Mouse (Mus musculus): ENCODE results near the gene Cd276. TPM values are rescaled to one million over a fixed set of nuclear protein-coding genes. Genes with fewer than 3 reads are reported as not detected.

Gene Cd276
- polyA plus RNA-seq (2017; shearing (Covaris generic)): not detected

DNA sequence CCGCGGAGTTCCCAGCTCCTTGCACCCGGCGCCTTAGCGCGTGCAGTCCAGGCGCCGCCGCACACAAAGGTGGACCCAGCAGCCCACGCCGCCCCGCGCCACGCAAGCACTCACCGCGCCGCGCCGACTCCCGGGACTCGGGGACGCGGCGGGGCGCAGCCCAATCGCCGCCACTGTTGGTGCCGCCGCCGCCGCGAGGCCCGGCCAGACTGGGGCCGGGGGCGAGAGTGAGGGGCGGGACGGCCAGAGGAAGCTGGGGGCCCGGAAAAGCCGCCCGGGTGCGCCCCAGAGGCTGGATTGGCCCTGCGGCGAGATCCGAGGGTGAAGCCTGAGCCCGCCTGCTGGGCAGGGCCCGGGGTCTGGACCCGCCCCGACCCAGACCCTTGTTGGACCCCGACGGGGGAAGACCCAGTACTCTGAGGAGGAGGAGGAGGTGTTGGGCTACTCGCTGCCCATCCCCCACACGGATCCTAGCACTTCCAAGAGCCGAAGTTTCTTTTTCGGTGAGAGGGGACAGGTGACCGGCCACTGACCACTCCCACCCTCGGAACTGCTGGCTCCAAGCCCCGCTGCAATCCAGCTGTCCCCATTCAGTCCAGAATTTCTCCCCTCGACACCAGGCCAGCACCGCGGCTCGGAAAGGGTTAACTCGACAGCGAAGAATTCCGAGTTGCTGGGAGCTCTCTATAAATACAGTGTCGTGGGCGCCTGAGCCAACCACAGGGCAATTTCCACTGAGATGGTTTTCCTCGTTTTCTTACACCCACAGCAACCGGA is at the start of gene Cd276:
Gene Cd276, minus strand, starts transcription at position 530 of the 777 bp plus-strand sequence.

DNA sequence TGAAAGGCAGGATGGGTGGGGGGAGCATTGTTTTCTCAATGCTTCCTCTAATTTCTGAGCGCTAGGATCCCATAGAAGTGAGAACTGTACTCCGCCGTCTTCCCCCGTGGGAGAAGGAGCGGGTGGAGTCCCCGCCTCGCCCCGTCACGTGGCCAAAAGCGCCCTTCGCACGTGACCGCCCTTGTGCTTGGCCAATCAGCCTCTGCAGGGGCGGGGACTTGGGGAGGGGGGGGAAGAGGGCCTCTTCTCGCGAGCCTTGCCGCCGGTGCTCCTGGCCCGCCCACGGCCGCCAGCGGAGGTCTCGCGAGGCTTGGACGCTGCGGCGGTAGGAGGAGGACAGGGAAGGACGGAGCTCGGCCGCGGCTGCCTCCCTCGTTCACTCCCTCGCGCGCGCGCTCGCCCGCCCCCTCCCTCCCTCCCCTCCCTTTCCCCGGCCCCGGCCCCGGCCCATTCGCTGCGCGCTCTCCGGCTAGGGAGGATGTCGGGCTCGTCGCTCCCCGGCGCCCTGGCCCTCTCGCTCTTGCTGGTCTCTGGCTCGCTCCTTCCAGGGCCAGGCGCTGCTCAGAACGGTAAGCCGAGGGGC is 26.8 kb upstream of the Cd276 start, which contains the start of gene Nptn:
Gene Nptn, plus strand, starts transcription at position 283 of the 583 bp plus-strand sequence.

DNA sequence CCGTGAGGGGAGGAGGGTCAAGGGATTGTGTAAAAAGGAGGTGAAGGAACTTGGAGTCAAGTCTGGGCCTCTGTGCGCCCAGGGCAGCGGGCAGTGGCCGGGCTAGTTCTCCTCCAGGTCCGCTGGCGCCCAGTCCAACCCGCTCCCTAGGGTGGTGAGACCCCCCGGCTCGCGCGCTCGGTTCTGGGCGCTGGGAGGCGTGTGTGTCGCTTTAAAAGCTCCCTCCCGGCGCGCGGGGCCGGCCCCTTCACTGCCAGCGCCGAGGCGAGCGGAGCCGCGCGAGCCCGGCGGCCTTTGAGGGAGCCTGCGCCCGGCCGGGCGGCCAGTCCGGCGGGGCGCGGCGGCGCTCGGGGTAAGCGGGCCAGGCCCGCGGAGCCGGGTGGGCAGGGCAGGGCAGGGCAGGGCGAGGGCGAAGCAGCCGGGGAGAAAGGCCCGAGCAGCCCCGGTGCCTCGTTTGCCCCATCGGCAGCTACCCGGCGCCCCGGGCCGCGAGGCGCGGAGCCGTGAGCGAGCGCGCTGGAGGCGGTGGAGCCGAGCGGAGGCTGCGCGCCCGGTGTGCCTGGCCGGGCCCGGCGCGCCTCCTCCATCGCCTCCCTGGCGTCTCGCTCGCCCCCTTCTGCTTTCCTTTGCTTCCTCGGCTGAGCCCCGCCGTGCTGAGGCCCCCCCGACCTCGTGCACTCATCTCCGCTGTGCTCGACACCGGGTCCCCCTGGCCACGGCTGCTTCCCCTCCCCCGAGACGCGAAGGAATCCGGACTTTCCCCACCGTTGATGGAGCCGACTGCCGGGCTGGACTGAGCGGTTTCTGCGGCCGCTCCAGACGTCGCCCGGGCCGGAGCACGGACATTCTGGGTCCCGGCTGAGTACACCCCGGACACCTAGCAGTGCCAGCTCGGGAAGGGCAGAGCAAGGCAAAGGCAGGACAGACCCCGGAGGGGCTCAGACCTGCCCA is 67.1 kb downstream of the Cd276 start, which contains the start of gene Insyn1:
Gene Insyn1, plus strand, starts transcription at position 753 of the 951 bp plus-strand sequence.

Other genes starting within 250 kb of the Cd276 start
- 0.10 TPM for gene Loxl1, start 242.3 kb downstream of the Cd276 start, polyA plus RNA-seq (2017; shearing (Covaris generic))
- gene Tbc1d21, start 185.0 kb downstream of the Cd276 start, polyA plus RNA-seq (2017; shearing (Covaris generic)): not detected
- not detected for gene Insyn1, start 66.8 kb downstream of the Cd276 start, polyA plus RNA-seq (2017; shearing (Covaris generic))
- gene Nptn, start 26.8 kb upstream of the Cd276 start, polyA plus RNA-seq (2017; shearing (Covaris generic)): 62.9 TPM
- gene Rec114, start 188.5 kb upstream of the Cd276 start, polyA plus RNA-seq (2017; shearing (Covaris generic)): 0.75 TPM

Measured in naive thymus-derived CD4-positive, alpha-beta T cell, adult 5 months (primary cell).